Comparison of ENCODE assay signal across 8 mouse cellular contexts in genomic region chr10:119692284-119692890, GRCm38 (mm10).
DNase-seq lines count a peak whose midpoint lies in the region; ATAC-seq lines count a peak whose summit lies in the region.

No protein-coding gene starts in this region.

- no peak overlapping the region for H3K27ac ChIP-seq in embryonic facial prominence, embryonic 12.5 days
- H3K27ac ChIP-seq in hindbrain, embryonic 14.5 days, result peak overlapping the region; percentile 62; the same call in 1 of the 2 replicates
- H3K27ac ChIP-seq in midbrain, embryonic 10.5 days (replicated peaks), result peak overlapping the region; percentile 87

- peak; percentile 30 for DNase-seq in left cerebral cortex, postnatal 36 days (ENCODE audit: low spot score in 2 of 2)
- DNase-seq in left cerebral cortex, adult 9 months (ENCODE audit: low spot score in 2 of 2), result no peak
- DNase-seq in hindbrain, embryonic 14.5 days (ENCODE audit: low spot score), result peak; percentile 42
- peak; percentile 63 for DNase-seq in midbrain, embryonic 10.5 days (ENCODE audit: low spot score)
- DNase-seq in spleen, postnatal 4 days (ENCODE audit: low spot score in 2 of 2), result no peak
- no peak for DNase-seq in gastrocnemius, postnatal 36 days
- no peak for DNase-seq in adipocyte (ENCODE audit: low spot score)

- H3K27me3 ChIP-seq in embryonic facial prominence, embryonic 12.5 days, result 0 out of 2 replicates have a peak, but pooled peaks cover 14% of the 10 kb centered on the region
- H3K27me3 ChIP-seq in hindbrain, embryonic 14.5 days (ENCODE audit: control insufficient read depth, insufficient read depth, low read length), result no peaks in the 10 kb centered on the region
- H3K27me3 ChIP-seq in midbrain, embryonic 10.5 days (ENCODE audit: low read depth, poor library complexity, severe bottlenecking), result no peaks in the 10 kb centered on the region; the same call in 1 of the 2 replicates

- intact Hi-C loops in left cerebral cortex, postnatal 36 days (cut with DNase I), result no loop called here
- intact Hi-C loops in gastrocnemius, postnatal 36 days (cut with DNase I), result no loop called here

- peaks cover 22% of the 10 kb centered on the region; the same call in 1 of the 2 replicates for H3K4me1 ChIP-seq in embryonic facial prominence, embryonic 12.5 days
- peaks cover 36% of the 10 kb centered on the region for H3K4me1 ChIP-seq in hindbrain, embryonic 14.5 days (replicated peaks; ENCODE audit: control insufficient read depth, insufficient read depth, low read length)
- peaks cover 46% of the 10 kb centered on the region for H3K4me1 ChIP-seq in midbrain, embryonic 10.5 days

- H3K4me3 ChIP-seq in embryonic facial prominence, embryonic 12.5 days, result peak overlapping the region; percentile 33
- H3K4me3 ChIP-seq in hindbrain, embryonic 14.5 days (replicated peaks; ENCODE audit: low read length), result peak overlapping the region; percentile 41
- peak overlapping the region; percentile 63 for H3K4me3 ChIP-seq in midbrain, embryonic 10.5 days

- no peak overlapping the region for H3K9ac ChIP-seq in embryonic facial prominence, embryonic 12.5 days
- peak overlapping the region; percentile 50 for H3K9ac ChIP-seq in hindbrain, embryonic 14.5 days

- peak overlapping the region; percentile 73 for H3K4me2 ChIP-seq in embryonic facial prominence, embryonic 12.5 days (replicated peaks)
- peak overlapping the region; percentile 80 for H3K4me2 ChIP-seq in hindbrain, embryonic 14.5 days (replicated peaks)

- ATAC-seq in embryonic facial prominence, embryonic 12.5 days (ENCODE audit: insufficient number of reproducible peaks, insufficient read depth, low FRiP score, low TSS enrichment), result no peak
- ATAC-seq in hindbrain, embryonic 14.5 days (ENCODE audit: low FRiP score), result peak; percentile 39; the same call in 1 of the 2 replicates

- no peaks in the 10 kb centered on the region for H3K9me3 ChIP-seq in embryonic facial prominence, embryonic 12.5 days
- H3K9me3 ChIP-seq in hindbrain, embryonic 14.5 days (ENCODE audit: control insufficient read depth, low read length), result no peaks in the 10 kb centered on the region
- H3K9me3 ChIP-seq in midbrain, embryonic 10.5 days (replicated peaks), result no peaks in the 10 kb centered on the region

- no peaks in the 10 kb centered on the region for H3K36me3 ChIP-seq in embryonic facial prominence, embryonic 12.5 days
- H3K36me3 ChIP-seq in hindbrain, embryonic 14.5 days (replicated peaks; ENCODE audit: control insufficient read depth, insufficient read depth), result no peaks in the 10 kb centered on the region
- no peaks in the 10 kb centered on the region for H3K36me3 ChIP-seq in midbrain, embryonic 10.5 days

- WGBS in embryonic facial prominence, embryonic 12.5 days, result 3% methylated on average over 26 of the region's 26 CpGs
- 1% methylated on average over 26 of the region's 26 CpGs for WGBS in hindbrain, embryonic 14.5 days
- 3% methylated on average over 26 of the region's 26 CpGs for WGBS in midbrain, embryonic 10.5 days

Comparison
In these comparisons a context has a peak if more than half of its experiments do, and no peak if none do; other contexts are left out.
1. DNase-seq: peak in left cerebral cortex, postnatal 36 days (2 of 2), hindbrain, embryonic 14.5 days (single experiment) and midbrain, embryonic 10.5 days (single experiment); none in left cerebral cortex, adult 9 months (0 of 2), spleen, postnatal 4 days (0 of 2), gastrocnemius, postnatal 36 days (0 of 2) and adipocyte (single experiment).
2. Peak in every context shown above with its lines, with median percentiles within 50 percentile points of each other: H3K4me3 ChIP-seq.